Mouse (Mus musculus) intestine, postnatal 0 days (tissue): ENCODE data around the gene Wapl. TPM values are rescaled to one million over a fixed set of nuclear protein-coding genes. Genes with fewer than 3 reads are reported as not detected.

Experiments used
- ATAC-seq: fragments of 200-750 bp; cut with Nextera tagmentation; 2 replicates; pipeline ENCODE4 v1.8.0; 2017; ENCODE audit warnings: mild to moderate bottlenecking, moderate TSS enrichment, moderate library complexity
- H3K27ac ChIP-seq: fragments of 300-500 bp; sonication (generic); 2 replicates; pipeline ENCODE4 v1.5.1; 2014; ENCODE audit warnings: mild to moderate bottlenecking, low read depth, low read length, moderate library complexity
- H3K27me3 ChIP-seq: fragments of 300-500 bp; sonication (generic); replicated peaks from 2 replicates; pipeline ENCODE4 v1.6.1; 2014; ENCODE audit warnings: low read length, mixed read lengths; ENCODE audit not compliant: control insufficient read depth, insufficient read depth
- H3K36me3 ChIP-seq: fragments of 300-500 bp; sonication (generic); 2 replicates; pipeline ENCODE4 v1.6.1; 2014; ENCODE audit warnings: mild to moderate bottlenecking, moderate library complexity; ENCODE audit not compliant: control insufficient read depth, insufficient read depth
- H3K4me1 ChIP-seq: fragments of 300-500 bp; sonication (generic); replicated peaks from 2 replicates; pipeline ENCODE4 v1.6.1; 2014; ENCODE audit warnings: antibody characterized with exemption, low read length, mixed read lengths; ENCODE audit not compliant: control insufficient read depth, insufficient read depth
- H3K4me2 ChIP-seq: fragments of 300-500 bp; sonication (generic); replicated peaks from 2 replicates; pipeline ENCODE4 v1.6.1; 2014; ENCODE audit warnings: low read depth, mild to moderate bottlenecking, moderate library complexity
- H3K4me3 ChIP-seq: fragments of 300-500 bp; sonication (generic); 2 replicates; pipeline ENCODE4 v1.5.1; 2014; ENCODE audit warnings: low read depth, low read length
- H3K9ac ChIP-seq: fragments of 300-500 bp; sonication (generic); 2 replicates; pipeline ENCODE4 v1.6.1; 2014; ENCODE audit warnings: mild to moderate bottlenecking, low read depth, low read length
- H3K9me3 ChIP-seq: fragments of 300-500 bp; sonication (generic); 2 replicates; pipeline ENCODE4 v1.6.1; 2016; ENCODE audit warnings: mixed run types; ENCODE audit not compliant: control insufficient read depth
- CTCF ChIP-seq: sonication (generic); IDR thresholded peaks from 2 replicates; pipeline ENCODE4 v1.5.1; 2016; ENCODE audit warnings: low read depth, mild to moderate bottlenecking, control low read depth, antibody characterized with exemption, moderate library complexity
- WGBS: fragments of 180-500 bp; shearing (Covaris S2); extraction: QIAGEN DNeasy Blood & Tissue Kit; methylation state at CpG from one replicate; pipeline ENCODE4 v1.1.7; 2014; 5-methylcytosine and 5-hydroxymethylcytosine counted together
- polyA plus RNA-seq: library from polyadenylated mRNA; unstranded; fragments of >200 nt; fragmentation: Nextera tagmentation; extraction: Ambion mirVana; gene quantifications from 2 replicates; pipeline ENCODE4 v1.2.1, GENCODE M21; 2015

The Wapl gene
- polyA plus RNA-seq, 1 experiment from 2014 or later = 18.2 TPM

GRCm38 (mm10) chr14:34718150-34718549 lies 44.4 kb downstream of the Wapl start:
- no peak for ATAC-seq
- WGBS = 74% methylated on average over 3 of the region's 3 CpGs
- Histone ChIP-seq H3K4me1 (no peaks in the 10 kb centered on the region), H3K27me3 (no peaks in the 10 kb centered on the region), H3K27ac (no peak overlapping the region), H3K4me3 (no peak overlapping the region), H3K9ac (no peak overlapping the region), H3K9me3 (no peaks in the 10 kb centered on the region), H3K4me2 (no peak overlapping the region), H3K36me3 (peaks cover 14% of the 10 kb centered on the region; the same call in 1 of the 2 replicates)
- no peak for TF ChIP-seq CTCF

GRCm38 (mm10) chr14:34727709-34728108 lies 54.0 kb downstream of the Wapl start:
- TF ChIP-seq CTCF = no peak
- ATAC-seq = no peak
- no peaks in the 10 kb centered on the region for H3K4me1 ChIP-seq
- no peak overlapping the region for H3K4me2 ChIP-seq
- H3K27me3 ChIP-seq = no peaks in the 10 kb centered on the region
- no peak overlapping the region for H3K27ac ChIP-seq
- H3K4me3 ChIP-seq = no peak overlapping the region
- H3K36me3 ChIP-seq = peaks cover 31% of the 10 kb centered on the region
- no peak overlapping the region for H3K9ac ChIP-seq
- no peaks in the 10 kb centered on the region for H3K9me3 ChIP-seq
- WGBS = 76% methylated on average over 2 of the region's 2 CpGs

GRCm38 (mm10) chr14:34735405-34735804 lies 61.7 kb downstream of the Wapl start:
- ATAC-seq = no peak
- Histone ChIP-seq H3K4me3 (no peak overlapping the region), H3K27me3 (no peaks in the 10 kb centered on the region), H3K9ac (no peak overlapping the region), H3K27ac (no peak overlapping the region), H3K9me3 (no peaks in the 10 kb centered on the region), H3K4me2 (no peak overlapping the region), H3K36me3 (peaks cover 43% of the 10 kb centered on the region), H3K4me1 (no peaks in the 10 kb centered on the region)
- no peak for TF ChIP-seq CTCF
- WGBS = 91% methylated on average over 5 of the region's 5 CpGs

- no peak overlapping the region for H3K4me3 ChIP-seq
- H3K9me3 ChIP-seq = no peaks in the 10 kb centered on the region
- no peak overlapping the region for H3K9ac ChIP-seq
- no peak for ATAC-seq
- H3K4me1 ChIP-seq = no peaks in the 10 kb centered on the region
- TF ChIP-seq CTCF = no peak
- peaks cover 35% of the 10 kb centered on the region for H3K36me3 ChIP-seq
- H3K4me2 ChIP-seq = no peak overlapping the region
- H3K27me3 ChIP-seq = no peaks in the 10 kb centered on the region
- no peak overlapping the region for H3K27ac ChIP-seq
- 33% methylated on average over 1 of the region's 1 CpGs for WGBS
These were observed 71.7 kb downstream of the Wapl start for GRCm38 (mm10) chr14:34745401-34745800.

- H3K9ac ChIP-seq = no peak overlapping the region
- H3K36me3 ChIP-seq = peaks cover 4% of the 10 kb centered on the region; the same call in 1 of the 2 replicates
- no peak overlapping the region for H3K4me3 ChIP-seq
- no peaks in the 10 kb centered on the region for H3K9me3 ChIP-seq
- H3K27ac ChIP-seq = no peak overlapping the region
- WGBS = 87% methylated on average over 3 of the region's 3 CpGs
- H3K4me2 ChIP-seq = no peak overlapping the region
- ATAC-seq = no peak
- no peaks in the 10 kb centered on the region for H3K27me3 ChIP-seq
- TF ChIP-seq CTCF = no peak
- 0 out of 2 replicates have a peak, but pooled peaks cover 5% of the 10 kb centered on the region for H3K4me1 ChIP-seq
These were observed 82.0 kb downstream of the Wapl start for GRCm38 (mm10) chr14:34755731-34756130.

GRCm38 (mm10) chr14:34759938-34760337 lies 86.2 kb downstream of the Wapl start:
- whole genome bisulfite sequencing = 32% methylated on average over 2 of the region's 2 CpGs
- TF ChIP-seq CTCF = no peak
- no peak overlapping the region for H3K4me3 ChIP-seq
- ATAC-seq = peak; percentile 26; the same call in 1 of the 2 replicates
- no peaks in the 10 kb centered on the region for H3K27me3 ChIP-seq
- H3K9ac ChIP-seq = no peak overlapping the region
- H3K4me1 ChIP-seq = peaks cover 11% of the 10 kb centered on the region; the same call in 1 of the 2 replicates
- H3K9me3 ChIP-seq = no peaks in the 10 kb centered on the region
- H3K27ac ChIP-seq = no peak overlapping the region
- no peaks in the 10 kb centered on the region for H3K36me3 ChIP-seq
- H3K4me2 ChIP-seq = no peak overlapping the region
